Mouse (Mus musculus): ENCODE data around the gene Fam83e. TPM values are rescaled to one million over a fixed set of nuclear protein-coding genes. Genes with fewer than 3 reads are reported as not detected.

Fam83e gene
- total and polyA plus RNA-seq, 3 experiments: 0.43 to 1.0 TPM; not detected in 1

GRCm38 (mm10) chr7:45685811-45686210 is 35.2 kb upstream of the Fam83e start:
- no peak overlapping the region for H3K4me3 ChIP-seq (ENCODE audit: control insufficient read depth in 1 of 2, insufficient read depth in 1 of 2, low read depth in 2 of 2, low read length in 2 of 2)
- peaks cover 0 to 16% of the 10 kb centered on the region in 2 experiments; a peak in 2 of 4 replicates for H3K36me3 ChIP-seq (ENCODE audit: control insufficient read depth in 1 of 2, insufficient read depth in 2 of 2, low read length in 2 of 2)
- TF ChIP-seq MYB (IDR thresholded peaks at IDR 0.05; ENCODE audit: low read depth, low read length) (no peak), NELFE (IDR thresholded peaks at IDR 0.05; ENCODE audit: low read depth, low read length) (no peak), ETS1 (IDR thresholded peaks at IDR 0.05; ENCODE audit: low read depth, low read length) (no peak), POLR2A (IDR thresholded peaks at IDR 0.05; ENCODE audit: control insufficient read depth in 1 of 2, insufficient read depth in 1 of 2, low read depth in 1 of 2, low read length in 2 of 2, poor library complexity in 1 of 2) (no peak), GABPA (IDR thresholded peaks at IDR 0.05; ENCODE audit: low read depth, low read length) (no peak), ZNF384 (IDR thresholded peaks at IDR 0.05; ENCODE audit: low read depth, low read length) (no peak), USF2 (IDR thresholded peaks at IDR 0.05; ENCODE audit: borderline replicate concordance in 1 of 2, insufficient read depth in 1 of 2, low read depth in 1 of 2, low read length in 2 of 2) (no peak), BHLHE40 (IDR thresholded peaks at IDR 0.05; ENCODE audit: borderline replicate concordance, low read depth, low read length) (no peak)
- H3K27ac ChIP-seq (ENCODE audit: control insufficient read depth, low read depth, low read length): no peak overlapping the region
- H3K9ac ChIP-seq (ENCODE audit: control insufficient read depth, low read depth, low read length, poor library complexity, severe bottlenecking): no peak overlapping the region
- no peaks in the 10 kb centered on the region for H3K9me3 ChIP-seq (replicated peaks; ENCODE audit: insufficient read depth, low read length)
- H3K27me3 ChIP-seq (ENCODE audit: control insufficient read depth in 1 of 2, insufficient read depth in 2 of 2, low read length in 2 of 2): peaks cover 1 to 3% of the 10 kb centered on the region in 2 experiments; a peak in 2 of 4 replicates
- DNase-seq (ENCODE audit: low read depth, low spot score): no peak
- H3K79me2 ChIP-seq (ENCODE audit: control insufficient read depth, insufficient read depth, low read length, poor library complexity): no peaks in the 10 kb centered on the region
- H3K4me1 ChIP-seq (ENCODE audit: control insufficient read depth in 1 of 2, insufficient read depth in 2 of 2, low read length in 2 of 2): peaks cover 13 to 18% of the 10 kb centered on the region in 2 experiments

- Histone ChIP-seq H3K9ac (ENCODE audit: control insufficient read depth, low read depth, low read length, poor library complexity, severe bottlenecking) (no peak overlapping the region), H3K9me3 (replicated peaks; ENCODE audit: insufficient read depth, low read length) (no peaks in the 10 kb centered on the region), H3K27ac (ENCODE audit: control insufficient read depth, low read depth, low read length) (no peak overlapping the region), H3K4me3 (ENCODE audit: control insufficient read depth in 1 of 2, insufficient read depth in 1 of 2, low read depth in 2 of 2, low read length in 2 of 2) (no peak overlapping the region), H3K4me1 (ENCODE audit: control insufficient read depth in 1 of 2, insufficient read depth in 2 of 2, low read length in 2 of 2) (peaks cover 4 to 8% of the 10 kb centered on the region in 2 experiments), H3K36me3 (ENCODE audit: control insufficient read depth in 1 of 2, insufficient read depth in 2 of 2, low read length in 2 of 2) (peaks cover 0 to 8% of the 10 kb centered on the region in 2 experiments; a peak in 2 of 4 replicates), H3K27me3 (ENCODE audit: control insufficient read depth in 1 of 2, insufficient read depth in 2 of 2, low read length in 2 of 2) (peaks cover 1 to 5% of the 10 kb centered on the region in 2 experiments; a peak in 2 of 4 replicates), H3K79me2 (ENCODE audit: control insufficient read depth, insufficient read depth, low read length, poor library complexity) (no peaks in the 10 kb centered on the region)
- TF ChIP-seq MAFK (IDR thresholded peaks at IDR 0.05; ENCODE audit: borderline replicate concordance, low read depth, low read length): no peak
- no peak for DNase-seq (ENCODE audit: low read depth, low spot score)
Measured at GRCm38 (mm10) chr7:45686841-45687240, 34.2 kb upstream of the Fam83e start.

DNA sequence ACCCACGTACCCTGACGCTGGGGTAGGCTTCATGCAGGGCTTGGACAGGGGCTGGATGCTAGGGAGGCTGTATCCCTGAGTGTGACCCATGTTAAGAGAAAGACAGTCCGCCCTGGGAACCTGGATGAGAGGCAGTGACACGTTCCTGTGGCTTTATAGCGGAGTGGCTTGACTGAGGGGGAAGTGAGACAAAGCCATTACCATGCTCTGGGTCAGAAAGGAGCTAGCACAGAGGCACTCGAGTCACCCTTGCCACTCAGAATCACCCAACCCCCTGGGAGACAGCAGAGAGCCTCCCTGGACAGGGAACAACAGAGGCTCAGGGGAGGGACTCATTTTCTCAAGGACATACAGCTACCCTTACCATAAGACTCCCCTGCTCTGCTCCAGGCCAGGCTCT is 31.9 kb upstream of the Fam83e start:
- no peaks in the 10 kb centered on the region for H3K36me3 ChIP-seq (ENCODE audit: control insufficient read depth in 1 of 2, insufficient read depth in 2 of 2, low read length in 2 of 2)
- no peaks in the 10 kb centered on the region for H3K9me3 ChIP-seq (replicated peaks; ENCODE audit: insufficient read depth, low read length)
- no peak overlapping the region for H3K9ac ChIP-seq (ENCODE audit: control insufficient read depth, low read depth, low read length, poor library complexity, severe bottlenecking)
- H3K27me3 ChIP-seq (ENCODE audit: control insufficient read depth in 1 of 2, insufficient read depth in 2 of 2, low read length in 2 of 2): peaks cover 1 to 7% of the 10 kb centered on the region in 2 experiments; a peak in 2 of 4 replicates
- H3K27ac ChIP-seq (ENCODE audit: control insufficient read depth, low read depth, low read length): no peak overlapping the region
- no peak overlapping the region for H3K4me3 ChIP-seq (ENCODE audit: control insufficient read depth in 1 of 2, insufficient read depth in 1 of 2, low read depth in 2 of 2, low read length in 2 of 2)
- TF ChIP-seq ETS1 (IDR thresholded peaks at IDR 0.05; ENCODE audit: low read depth, low read length) (no peak), RCOR1 (IDR thresholded peaks at IDR 0.05; ENCODE audit: low read depth, low read length) (no peak), EP300 (IDR thresholded peaks at IDR 0.05; ENCODE audit: low read depth in 1 of 2, low read length in 2 of 2) (no peak)
- no peaks in the 10 kb centered on the region; a peak in 1 of 4 replicates for H3K4me1 ChIP-seq (ENCODE audit: control insufficient read depth in 1 of 2, insufficient read depth in 2 of 2, low read length in 2 of 2)
- DNase-seq (ENCODE audit: low read depth, low spot score): no peak
- H3K79me2 ChIP-seq (ENCODE audit: control insufficient read depth, insufficient read depth, low read length, poor library complexity): no peaks in the 10 kb centered on the region

Measured in MEL (cell line).